Mouse (Mus musculus): ENCODE measurements around the gene Dync1li2.

Dync1li2 gene

GRCm38 (mm10) chr8:104442299-104443124, at the start of gene Dync1li2:
Dync1li2 (minus strand) TSS chr8:104443047.
- DNase-seq = peak; percentile 94

DNA sequence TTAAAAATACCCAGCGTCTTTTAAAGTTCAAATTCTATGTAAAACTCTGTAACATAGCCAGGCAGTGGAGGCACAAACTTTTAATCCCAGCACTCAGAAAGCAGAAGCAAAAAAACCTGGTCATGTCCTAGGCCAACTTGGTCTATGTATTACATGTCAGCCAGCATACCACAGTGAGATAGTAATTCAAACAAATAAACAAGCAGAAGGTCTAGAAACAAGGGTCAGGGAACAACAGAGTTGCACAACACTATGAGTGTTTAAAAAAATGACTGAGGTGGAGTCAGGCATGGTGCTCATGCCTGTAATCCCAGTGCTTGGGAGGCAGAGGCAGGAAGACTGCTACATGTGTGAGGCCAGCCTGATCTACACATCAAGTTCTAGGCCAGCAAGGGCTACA, 36.2 kb upstream of the Dync1li2 start:
- DNase-seq = no peak

GRCm38 (mm10) chr8:104472465-104472864, 29.6 kb upstream of the Dync1li2 start:
- DNase-seq = no peak

GRCm38 (mm10) chr8:104467463-104467862, 24.6 kb upstream of the Dync1li2 start:
- no peak for DNase-seq

DNA sequence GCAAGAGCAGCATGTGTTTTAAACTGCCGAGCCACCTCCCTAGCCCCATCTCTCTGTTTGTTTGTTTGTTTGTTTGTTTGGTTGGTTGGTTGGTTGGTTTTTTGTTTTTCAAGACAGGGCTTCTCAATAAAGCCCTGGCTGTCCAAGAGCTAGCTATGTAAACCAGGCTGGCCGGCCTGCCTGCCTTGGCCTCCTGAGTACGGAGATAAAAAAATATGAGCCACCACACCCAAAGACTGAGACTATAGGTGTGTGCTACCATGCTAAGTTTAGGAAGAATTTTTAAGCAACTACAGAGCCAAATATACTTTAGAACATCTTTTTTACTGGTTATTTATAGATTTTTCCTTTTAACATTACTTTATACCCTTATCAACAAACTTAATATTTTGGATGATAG, 9.3 kb upstream of the Dync1li2 start:
- no peak for DNase-seq

- no peak for DNase-seq
These were observed 5.9 kb upstream of the Dync1li2 start for GRCm38 (mm10) chr8:104448796-104449195.

- DNase-seq = no peak
These were observed 3.2 kb upstream of the Dync1li2 start for GRCm38 (mm10) chr8:104446016-104446415.

DNA sequence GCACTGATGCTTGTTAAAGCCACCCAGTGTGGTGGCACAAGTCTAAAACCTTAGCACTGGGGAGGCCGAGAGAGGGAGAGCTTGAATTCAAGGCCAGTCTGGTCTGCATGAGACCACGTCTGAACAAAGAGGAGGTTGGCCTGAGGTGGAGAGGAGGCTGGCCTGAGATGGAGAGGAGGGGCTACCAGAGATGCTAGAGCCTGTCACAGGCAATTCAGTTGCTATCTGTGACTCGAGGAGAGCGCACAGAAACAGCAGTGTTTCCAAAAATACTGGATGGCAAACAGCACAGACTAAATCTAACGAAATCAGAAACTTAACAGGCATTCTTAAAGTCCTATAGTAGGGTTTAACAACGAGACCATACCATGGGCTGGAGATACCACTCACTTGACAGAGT, 2.4 kb upstream of the Dync1li2 start:
- no peak for DNase-seq

DNA sequence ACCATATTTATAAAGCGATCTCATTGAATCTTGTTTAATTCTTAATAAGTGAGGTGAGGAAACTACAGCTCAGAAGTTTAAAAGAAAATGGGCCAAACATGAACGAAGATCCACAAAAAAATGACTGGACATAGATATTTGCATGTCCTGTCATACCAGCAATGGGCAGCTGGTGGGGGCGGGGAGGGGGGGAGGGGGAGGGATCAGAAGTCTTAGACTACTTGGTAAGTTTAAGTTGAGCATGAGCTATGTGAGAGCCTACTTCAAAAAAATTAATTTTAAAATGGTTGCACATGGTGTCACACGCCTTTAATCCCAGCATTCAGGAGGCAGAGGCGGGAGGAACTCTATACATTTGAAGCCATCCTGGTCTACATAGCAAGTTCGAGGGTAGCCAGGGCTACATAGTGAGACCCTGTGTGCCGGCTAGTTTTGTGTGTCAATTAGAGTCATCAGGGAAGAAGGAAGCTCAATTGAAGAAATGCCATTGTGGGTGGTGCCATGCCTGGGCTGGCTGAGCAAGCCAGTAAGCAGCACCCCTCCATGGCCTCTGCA, 355 bp upstream of the Dync1li2 start:
- no peak for DNase-seq

- DNase-seq = no peak
These were observed 1.2 kb downstream of the Dync1li2 start for GRCm38 (mm10) chr8:104441613-104442012.

DNA sequence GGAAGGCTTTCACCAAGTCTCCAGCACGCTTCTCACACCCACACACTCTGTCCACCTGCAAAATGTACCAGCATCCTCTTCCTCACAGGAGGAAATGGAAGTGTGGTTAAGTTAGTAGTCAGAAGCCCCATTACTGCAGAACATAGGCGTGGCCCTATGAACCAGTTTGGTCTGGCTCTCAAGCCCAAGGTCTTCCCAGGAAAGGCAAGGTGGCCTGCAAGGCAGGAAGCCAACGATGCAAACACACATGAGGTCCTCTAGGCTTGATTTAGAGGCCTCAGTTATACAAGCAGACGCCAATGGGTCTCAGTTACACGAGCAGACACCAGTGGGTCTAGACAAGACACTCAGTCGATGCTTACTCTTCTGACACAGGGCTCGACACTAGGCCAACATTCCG, 3.4 kb downstream of the Dync1li2 start:
- no peak for DNase-seq

GRCm38 (mm10) chr8:104437494-104438135, 5.2 kb downstream of the Dync1li2 start:
- no peak for DNase-seq

- DNase-seq = no peak
These were observed 6.3 kb downstream of the Dync1li2 start for GRCm38 (mm10) chr8:104436591-104436990.

DNA sequence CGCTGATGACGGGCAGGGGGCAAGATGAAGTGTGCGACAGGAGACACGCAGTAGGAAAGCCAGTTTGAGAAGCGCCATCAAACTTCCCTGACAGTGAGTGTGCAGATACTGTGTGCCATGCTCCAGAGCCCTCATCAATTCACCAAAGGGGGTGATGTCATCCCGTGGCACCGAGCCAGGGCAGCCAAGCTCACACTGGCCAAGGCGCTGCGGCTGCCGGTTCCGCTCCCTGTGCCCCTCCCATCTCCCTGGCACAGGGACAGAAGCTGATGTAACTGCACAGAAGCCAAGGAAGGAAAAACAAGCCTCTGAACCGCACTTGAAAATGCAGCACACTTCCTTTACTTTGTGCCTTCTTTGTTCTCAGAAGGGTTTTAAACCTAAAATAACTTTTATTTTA, 6.8 kb downstream of the Dync1li2 start:
- DNase-seq = peak; percentile 100

GRCm38 (mm10) chr8:104434826-104435354, 8.0 kb downstream of the Dync1li2 start:
- peak; percentile 44 for DNase-seq

DNA sequence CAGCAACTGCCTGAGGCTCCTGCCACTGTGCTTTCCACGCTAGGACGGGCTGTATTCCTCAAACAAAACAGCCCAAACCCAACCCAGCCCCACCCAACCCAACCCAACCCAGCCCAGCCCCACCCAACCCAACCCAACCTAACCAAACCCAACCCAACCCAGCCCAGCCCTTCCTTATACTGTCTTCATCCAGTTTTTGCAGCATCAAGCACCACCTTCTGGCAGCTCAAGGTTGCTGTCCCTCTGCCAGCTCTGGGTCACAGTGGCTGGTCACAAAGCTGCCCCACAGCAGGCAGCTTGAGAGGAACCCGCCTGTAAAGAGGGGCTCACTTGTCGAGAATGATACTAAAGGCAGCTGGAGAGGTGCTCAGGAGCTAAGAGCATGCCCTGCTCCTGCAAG, 8.6 kb downstream of the Dync1li2 start:
- DNase-seq = peak; percentile 46

DNA sequence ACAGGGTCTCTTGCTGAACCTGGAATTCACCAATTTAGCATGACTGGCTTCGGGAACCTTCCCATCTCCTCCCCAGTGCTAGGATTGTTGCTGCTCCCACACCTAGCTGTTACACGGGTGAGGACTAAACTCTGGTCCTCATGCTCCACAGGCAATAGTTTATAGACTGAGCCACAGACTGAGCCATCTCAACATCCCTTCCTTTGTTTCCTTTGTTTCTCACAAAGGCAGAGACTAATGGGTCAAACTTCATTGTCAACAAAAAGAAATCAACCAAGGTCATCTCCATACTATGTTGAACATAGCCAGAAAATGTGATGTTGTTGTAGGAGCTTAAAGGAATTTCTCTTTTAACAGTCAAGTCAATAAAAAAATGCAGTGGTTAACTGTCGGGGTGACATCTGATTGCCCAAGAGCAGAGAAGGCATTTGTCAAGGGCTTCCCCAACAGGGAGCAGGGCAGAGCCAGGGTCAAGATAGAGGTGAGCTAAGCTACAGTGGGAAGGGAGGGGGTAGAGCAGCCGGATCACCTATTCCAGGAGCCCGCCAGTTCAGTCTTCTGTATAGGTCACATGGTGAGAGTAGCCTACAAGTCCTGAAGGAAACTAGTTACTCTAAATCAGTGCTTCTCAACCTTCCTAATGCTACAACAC, 9.5 kb downstream of the Dync1li2 start:
- DNase-seq = no peak

- DNase-seq = no peak
These were observed 10.2 kb downstream of the Dync1li2 start for GRCm38 (mm10) chr8:104432656-104433055.

- no peak for DNase-seq
These were observed 12.6 kb downstream of the Dync1li2 start for GRCm38 (mm10) chr8:104430230-104430629.

GRCm38 (mm10) chr8:104427703-104428102, 15.1 kb downstream of the Dync1li2 start:
- no peak for DNase-seq

GRCm38 (mm10) chr8:104422313-104422712, 20.5 kb downstream of the Dync1li2 start:
- no peak for DNase-seq

DNA sequence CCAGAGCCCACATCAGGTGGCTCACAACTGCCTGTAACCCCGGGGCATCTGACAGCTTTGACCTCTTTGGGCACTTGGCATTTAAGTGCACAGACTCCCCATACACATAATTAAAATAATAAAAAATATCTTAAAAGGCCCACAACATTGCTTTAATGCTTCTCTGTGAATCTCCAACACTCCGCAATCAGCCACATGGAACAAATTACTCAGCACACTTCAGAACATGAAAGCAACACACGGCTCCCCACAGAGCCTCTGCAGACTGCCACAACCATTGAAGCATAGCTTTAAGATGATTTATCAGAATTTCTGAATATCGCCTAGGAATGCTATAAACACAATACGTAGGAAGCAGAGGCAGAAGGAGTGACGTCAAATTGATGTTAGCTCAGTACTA, 26.8 kb downstream of the Dync1li2 start:
- no peak for DNase-seq

DNA sequence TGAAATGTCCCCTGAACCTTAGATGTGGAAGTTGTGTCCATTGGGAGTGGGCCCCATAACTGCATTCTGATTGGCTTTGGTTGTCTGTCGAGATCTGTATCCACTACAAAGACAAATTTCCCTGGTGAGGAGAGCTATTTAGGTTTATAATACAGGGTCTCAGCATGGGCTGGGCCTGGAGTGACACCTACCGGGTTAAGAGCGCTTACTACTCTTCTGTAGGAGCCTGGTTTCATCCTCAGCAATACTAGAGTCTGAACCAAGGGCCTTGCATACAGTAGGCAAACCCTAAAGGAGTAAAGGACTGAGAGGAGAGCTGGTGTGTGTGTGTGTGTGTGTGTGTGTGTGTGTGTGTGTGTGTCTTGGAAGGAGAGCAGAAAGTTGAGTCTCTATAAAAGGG, 28.6 kb downstream of the Dync1li2 start:
- no peak for DNase-seq

Measured in cerebellum, adult 8-10 months (tissue).